Mouse (Mus musculus) megakaryocyte, embryonic 14.5 days (primary cell): ENCODE measurements around the gene Smarcd3.

Experiments
- FLI1 ChIP-seq: IDR thresholded peaks from 2 replicates; pipeline ENCODE4 v1.6.1; 2012; ENCODE audit warnings: low read length, inconsistent platforms, mixed read lengths
- GATA1 ChIP-seq: IDR thresholded peaks from 3 replicates; pipeline ENCODE4 v1.6.1; 2012; ENCODE audit warnings: mixed read lengths, low read length, inconsistent platforms, borderline replicate concordance

GRCm38 (mm10) chr5:24605980-24606665 is 18.1 kb downstream of the Smarcd3 start:
- TF ChIP-seq GATA1 (no peak), FLI1 (no peak)
